Mouse (Mus musculus): ENCODE measurements around the gene Scn10a. TPM values are rescaled to one million over a fixed set of nuclear protein-coding genes. Genes with fewer than 3 reads are reported as not detected.
A peak's percentile ranks its signal among the peaks of the same experiment; 100 is the strongest.

Gene Scn10a
- total and polyA plus RNA-seq, 3 experiments: 0.27 to 2.9 TPM; not detected in 1

DNA sequence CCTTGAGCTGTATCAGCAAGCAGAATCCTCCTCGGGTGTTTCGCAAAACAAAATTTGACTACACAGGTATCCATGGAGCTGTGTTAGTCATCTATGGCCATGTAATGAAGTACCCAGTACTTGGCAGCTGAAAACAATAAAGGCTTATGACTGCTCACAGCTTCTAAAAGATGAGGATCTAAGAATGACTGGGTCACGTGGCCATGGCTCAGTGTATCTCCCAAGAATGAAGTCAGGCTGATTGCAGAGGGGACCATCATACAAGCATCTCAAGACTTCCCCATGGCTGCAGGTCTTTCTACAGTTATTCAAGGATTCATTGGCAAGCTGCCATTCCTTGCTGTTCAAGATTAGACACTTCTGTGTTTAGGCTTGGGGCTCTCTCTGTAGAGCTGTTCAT is 24.2 kb upstream of the Scn10a start:
- Histone ChIP-seq H3K27me3 (ENCODE audit: control insufficient read depth in 1 of 2, insufficient read depth in 2 of 2, low read length in 2 of 2) (no peaks in the 10 kb centered on the region), H3K9me3 (replicated peaks; ENCODE audit: insufficient read depth, low read length) (no peaks in the 10 kb centered on the region), H3K79me2 (ENCODE audit: control insufficient read depth, insufficient read depth, low read length, poor library complexity) (no peaks in the 10 kb centered on the region), H3K4me1 (ENCODE audit: control insufficient read depth in 1 of 2, insufficient read depth in 2 of 2, low read length in 2 of 2) (peaks cover 0 to 15% of the 10 kb centered on the region in 2 experiments; a peak in 2 of 4 replicates), H3K9ac (ENCODE audit: control insufficient read depth, low read depth, low read length, poor library complexity, severe bottlenecking) (no peak overlapping the region), H3K36me3 (ENCODE audit: control insufficient read depth in 1 of 2, insufficient read depth in 2 of 2, low read length in 2 of 2) (peaks cover 0 to 6% of the 10 kb centered on the region in 2 experiments; a peak in 2 of 4 replicates), H3K4me3 (ENCODE audit: control insufficient read depth in 1 of 2, insufficient read depth in 1 of 2, low read depth in 2 of 2, low read length in 2 of 2) (no peak overlapping the region), H3K27ac (ENCODE audit: control insufficient read depth, low read depth, low read length) (peak overlapping the region; percentile 51; the same call in 1 of the 2 replicates)
- TF ChIP-seq USF2 (IDR thresholded peaks at IDR 0.05; ENCODE audit: borderline replicate concordance in 1 of 2, insufficient read depth in 1 of 2, low read depth in 1 of 2, low read length in 2 of 2) (peak in 1 of 2 experiments; percentile 55; a peak in 1 of 4 replicates), MAX (IDR thresholded peaks at IDR 0.05; ENCODE audit: low read length) (peak; percentile 60; the same call in 1 of the 2 replicates), CTCF (IDR thresholded peaks at IDR 0.05 in 2 of 3, conservative IDR thresholded peaks at IDR 0.05 in 1 of 3; ENCODE audit: control insufficient read depth in 1 of 3, insufficient read depth in 1 of 3, low read depth in 2 of 3, low read length in 3 of 3, poor library complexity in 1 of 3, severe bottlenecking in 1 of 3) (no peak), ZC3H11A (IDR thresholded peaks at IDR 0.05; ENCODE audit: low read depth, low read length) (no peak), ZKSCAN1 (IDR thresholded peaks at IDR 0.05; ENCODE audit: low read depth, low read length) (no peak), USF1 (IDR thresholded peaks at IDR 0.05; ENCODE audit: low read depth, low read length) (peak; percentile 87), MAFK (IDR thresholded peaks at IDR 0.05; ENCODE audit: borderline replicate concordance, low read depth, low read length) (no peak), MXI1 (IDR thresholded peaks at IDR 0.05; ENCODE audit: low read depth, low read length) (no peak)
- DNase-seq (ENCODE audit: low read depth, low spot score): peak; percentile 41

DNA sequence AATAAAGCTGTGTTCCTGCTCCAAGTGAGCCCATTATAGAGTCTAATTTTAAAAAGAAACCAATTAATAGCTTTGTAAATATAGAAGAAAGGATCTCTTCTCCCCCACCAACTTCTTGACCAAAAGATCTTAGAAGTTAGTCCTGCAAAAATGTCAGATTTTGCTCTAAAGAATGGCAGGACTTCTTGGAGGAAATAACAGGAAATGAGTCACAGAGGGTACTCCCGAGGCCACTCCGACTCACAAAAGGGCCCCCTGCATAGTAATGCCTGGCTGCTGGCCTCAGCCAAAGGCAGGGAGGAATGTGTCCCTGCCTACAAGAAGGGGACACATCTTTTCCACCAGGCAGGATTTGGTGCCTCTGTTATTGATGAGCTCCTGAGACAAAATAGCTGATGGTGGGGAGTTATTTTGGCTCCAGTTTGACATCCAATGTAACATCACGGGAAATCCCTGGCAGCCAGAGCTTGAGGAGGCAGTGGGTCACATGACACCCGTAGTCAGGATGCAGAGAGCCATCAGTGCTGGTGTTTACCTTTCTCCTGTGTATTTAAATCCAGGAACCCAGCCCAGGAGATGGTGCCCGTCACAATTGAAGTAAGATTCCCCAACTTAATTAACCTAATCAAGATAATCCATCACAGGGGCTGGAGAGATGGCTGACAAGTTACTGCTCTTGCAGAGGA is 22.1 kb upstream of the Scn10a start:
- Histone ChIP-seq H3K9me3 (replicated peaks; ENCODE audit: insufficient read depth, low read length) (no peaks in the 10 kb centered on the region), H3K36me3 (ENCODE audit: control insufficient read depth in 1 of 2, insufficient read depth in 2 of 2, low read length in 2 of 2) (peaks cover 0 to 6% of the 10 kb centered on the region in 2 experiments; a peak in 2 of 4 replicates), H3K27ac (ENCODE audit: control insufficient read depth, low read depth, low read length) (no peak overlapping the region), H3K27me3 (ENCODE audit: control insufficient read depth in 1 of 2, insufficient read depth in 2 of 2, low read length in 2 of 2) (no peaks in the 10 kb centered on the region), H3K9ac (ENCODE audit: control insufficient read depth, low read depth, low read length, poor library complexity, severe bottlenecking) (no peak overlapping the region), H3K79me2 (ENCODE audit: control insufficient read depth, insufficient read depth, low read length, poor library complexity) (no peaks in the 10 kb centered on the region), H3K4me1 (ENCODE audit: control insufficient read depth in 1 of 2, insufficient read depth in 2 of 2, low read length in 2 of 2) (peaks cover 0 to 15% of the 10 kb centered on the region in 2 experiments; a peak in 2 of 4 replicates), H3K4me3 (ENCODE audit: control insufficient read depth in 1 of 2, insufficient read depth in 1 of 2, low read depth in 2 of 2, low read length in 2 of 2) (no peak overlapping the region)
- no peak for DNase-seq (ENCODE audit: low read depth, low spot score)
- no peak for TF ChIP-seq EP300 (IDR thresholded peaks at IDR 0.05; ENCODE audit: low read depth in 1 of 2, low read length in 2 of 2)
- no peak for TF ChIP-seq MXI1 (IDR thresholded peaks at IDR 0.05; ENCODE audit: low read depth, low read length)
- TF ChIP-seq CHD2 (IDR thresholded peaks at IDR 0.05; ENCODE audit: low read length): no peak
- no peak for TF ChIP-seq NRF1 (IDR thresholded peaks at IDR 0.05; ENCODE audit: insufficient read depth, low read depth, low read length, poor library complexity, severe bottlenecking)
- no peak for TF ChIP-seq MAZ (IDR thresholded peaks at IDR 0.05; ENCODE audit: low read depth, low read length)
- no peak for TF ChIP-seq MYC (IDR thresholded peaks at IDR 0.05; ENCODE audit: low read depth, low read length)
- no peak for TF ChIP-seq SIN3A (IDR thresholded peaks at IDR 0.05; ENCODE audit: low read length)
- no peak for TF ChIP-seq CTCF (IDR thresholded peaks at IDR 0.05 in 2 of 3, conservative IDR thresholded peaks at IDR 0.05 in 1 of 3; ENCODE audit: control insufficient read depth in 1 of 3, insufficient read depth in 1 of 3, low read depth in 2 of 3, low read length in 3 of 3, poor library complexity in 1 of 3, severe bottlenecking in 1 of 3)
- TF ChIP-seq TAL1 (IDR thresholded peaks at IDR 0.05; ENCODE audit: low read length): no peak
- TF ChIP-seq ZC3H11A (IDR thresholded peaks at IDR 0.05; ENCODE audit: low read depth, low read length): no peak
- no peak for TF ChIP-seq BHLHE40 (IDR thresholded peaks at IDR 0.05; ENCODE audit: borderline replicate concordance, low read depth, low read length)
- no peak for TF ChIP-seq RCOR1 (IDR thresholded peaks at IDR 0.05; ENCODE audit: low read depth, low read length)
- TF ChIP-seq USF2 (IDR thresholded peaks at IDR 0.05; ENCODE audit: borderline replicate concordance in 1 of 2, insufficient read depth in 1 of 2, low read depth in 1 of 2, low read length in 2 of 2): no peak
- no peak for TF ChIP-seq UBTF (IDR thresholded peaks at IDR 0.05; ENCODE audit: borderline replicate concordance, insufficient read depth, low read depth, low read length)
- no peak for TF ChIP-seq GABPA (IDR thresholded peaks at IDR 0.05; ENCODE audit: low read depth, low read length)
- no peak for TF ChIP-seq MAX (IDR thresholded peaks at IDR 0.05; ENCODE audit: low read length)
